Mouse (Mus musculus): ENCODE measurements around the gene Mob4. TPM values are rescaled to one million over a fixed set of nuclear protein-coding genes. Genes with fewer than 3 reads are reported as not detected.

Mob4 gene
- 148 and 157 TPM in 2 replicates for polyA plus RNA-seq (2016; fragmentation: Nextera tagmentation; extraction: Ambion mirVana)

DNA sequence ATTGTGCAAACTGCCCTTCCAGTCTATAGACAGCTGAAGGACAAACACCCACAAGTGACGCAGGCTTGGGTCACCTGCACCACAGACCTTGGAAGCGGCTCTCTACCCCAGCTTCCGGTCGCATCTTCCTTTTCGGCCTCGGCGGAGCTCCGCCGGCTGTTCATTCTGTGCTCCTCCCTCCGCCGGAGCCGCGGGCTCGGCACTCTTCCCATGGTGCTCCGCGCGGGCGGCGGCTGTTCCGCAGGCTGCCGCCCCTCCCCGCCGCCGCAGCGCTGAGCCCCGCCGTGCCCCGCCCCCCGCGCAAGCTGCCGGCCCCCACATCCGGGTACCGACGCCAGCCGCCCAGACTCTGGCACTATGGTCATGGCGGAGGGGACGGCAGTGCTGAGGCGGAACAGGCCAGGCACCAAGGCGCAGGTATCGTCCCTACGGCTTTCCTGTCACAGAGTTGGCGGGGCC is at the start of gene Mob4:
Mob4 (plus strand) TSS at position 289 of the 459 bp plus-strand sequence.
- peaks cover 20% of the 10 kb centered on the region for H3K4me1 ChIP-seq
- peak within 1 kb of the TSS; percentile 98 for H3K27ac ChIP-seq
- H3K9ac ChIP-seq = peak within 1 kb of the TSS; percentile 97
- H3K4me2 ChIP-seq = peak within 1 kb of the TSS; percentile 71
- WGBS = under 1% methylated on average over 40 of the region's 42 CpGs
- H3K27me3 ChIP-seq = no peaks in the 10 kb centered on the region
- H3K36me3 ChIP-seq (replicated peaks) = 0 out of 2 replicates have a peak, but pooled peaks cover 4% of the 10 kb centered on the region
- no peaks in the 10 kb centered on the region for H3K9me3 ChIP-seq
- peak; percentile 97 for ATAC-seq (ENCODE audit: low FRiP score)
- peak within 1 kb of the TSS; percentile 89 for H3K4me3 ChIP-seq (replicated peaks)

DNA sequence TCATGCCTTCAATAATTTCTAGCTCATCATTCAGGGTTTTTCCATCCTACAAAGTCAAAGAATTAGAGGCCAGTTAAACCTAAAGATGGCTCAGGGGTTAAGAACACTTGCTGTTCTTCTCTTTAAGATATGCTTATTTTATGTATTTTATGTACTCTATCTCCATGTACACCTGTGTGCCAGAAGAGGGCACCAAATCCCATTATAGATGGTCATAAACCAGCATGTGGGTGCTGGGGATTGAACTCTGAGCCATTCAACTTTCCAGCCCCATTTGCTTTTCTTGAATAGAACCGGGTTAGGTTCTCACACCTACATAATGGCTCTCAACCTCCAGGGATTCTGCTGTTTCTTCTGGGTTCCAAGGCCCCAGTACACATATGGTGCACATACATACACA is 48.9 kb upstream of the Mob4 start:
- Histone ChIP-seq H3K27me3 (no peaks in the 10 kb centered on the region), H3K9me3 (no peaks in the 10 kb centered on the region), H3K27ac (no peak overlapping the region), H3K9ac (no peak overlapping the region), H3K4me3 (replicated peaks) (no peak overlapping the region), H3K36me3 (replicated peaks) (peaks cover 74% of the 10 kb centered on the region), H3K4me2 (no peak overlapping the region), H3K4me1 (peaks cover 31% of the 10 kb centered on the region)
- WGBS = 76% methylated on average over 1 of the region's 1 CpGs
- ATAC-seq (ENCODE audit: low FRiP score) = no peak

DNA sequence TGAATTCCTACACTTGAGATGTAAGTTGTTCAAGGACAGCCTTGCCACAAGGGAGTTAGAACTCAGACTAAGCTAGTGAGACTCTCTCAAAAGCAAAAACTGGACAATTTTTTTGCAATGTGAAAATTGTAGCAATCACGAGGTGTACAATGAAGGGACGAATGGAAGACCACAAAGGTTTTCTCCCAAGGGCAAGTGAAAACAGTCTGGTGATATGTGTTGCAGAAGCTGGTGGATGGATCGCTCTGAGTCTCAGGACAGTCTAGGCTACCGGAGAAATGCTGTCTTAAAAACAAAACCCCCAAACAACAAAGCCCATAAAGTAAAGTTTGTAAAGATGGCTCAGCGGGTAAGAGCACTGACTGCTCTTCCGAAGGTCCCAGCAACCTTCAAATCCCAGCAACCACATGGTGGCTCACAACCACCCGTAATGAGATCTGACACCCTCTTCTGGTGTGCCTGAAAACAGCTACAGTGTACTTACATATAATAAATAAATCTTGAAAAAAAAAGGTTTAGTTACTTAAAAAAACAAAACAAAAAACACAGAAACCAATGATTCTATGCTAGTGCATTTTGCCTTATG is 45.2 kb upstream of the Mob4 start:
- WGBS = 52% methylated on average over 7 of the region's 7 CpGs
- Histone ChIP-seq H3K4me1 (peaks cover 49% of the 10 kb centered on the region), H3K36me3 (replicated peaks) (peaks cover 47% of the 10 kb centered on the region), H3K4me3 (replicated peaks) (peak overlapping the region; percentile 89), H3K27ac (no peak overlapping the region), H3K9ac (0 out of 2 replicates have a peak overlapping the region, but pooled peaks have one; percentile 93), H3K27me3 (no peaks in the 10 kb centered on the region), H3K9me3 (no peaks in the 10 kb centered on the region), H3K4me2 (peak overlapping the region; percentile 86)
- ATAC-seq (ENCODE audit: low FRiP score) = no peak

DNA sequence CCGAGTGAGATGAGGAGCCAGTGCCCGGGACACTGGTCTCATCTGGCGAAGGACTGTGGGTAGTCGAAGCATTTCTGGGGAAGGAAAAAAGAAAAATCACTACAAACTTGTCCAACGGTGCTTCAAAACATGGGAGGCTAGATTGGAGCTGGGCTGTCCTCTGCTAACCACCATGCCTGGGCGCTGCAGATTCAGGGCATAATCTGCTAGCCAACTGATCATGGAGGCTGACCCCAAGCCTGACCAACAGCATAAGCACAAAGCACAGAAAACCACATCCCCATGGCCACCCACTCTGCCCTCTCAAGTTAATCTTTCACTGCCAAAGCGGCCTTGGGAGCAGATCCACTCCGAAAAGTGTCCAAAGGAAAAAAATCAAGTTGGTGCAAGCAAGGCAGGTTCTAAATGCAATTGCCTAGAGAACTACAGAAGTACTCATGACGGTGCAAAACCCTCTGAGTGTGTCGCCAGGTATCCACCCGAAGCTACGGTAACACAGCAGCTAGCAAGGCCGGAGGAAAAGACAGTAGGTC is 44.1 kb upstream of the Mob4 start:
- Histone ChIP-seq H3K4me3 (replicated peaks) (peak overlapping the region; percentile 89), H3K27me3 (no peaks in the 10 kb centered on the region), H3K9ac (peak overlapping the region; percentile 93), H3K27ac (peak overlapping the region; percentile 96), H3K4me2 (peak overlapping the region; percentile 86), H3K9me3 (no peaks in the 10 kb centered on the region), H3K4me1 (peaks cover 49% of the 10 kb centered on the region), H3K36me3 (replicated peaks) (peaks cover 43% of the 10 kb centered on the region)
- ATAC-seq (ENCODE audit: low FRiP score) = no peak; the same call in 1 of the 2 replicates
- WGBS = under 1% methylated on average over 13 of the region's 13 CpGs

DNA sequence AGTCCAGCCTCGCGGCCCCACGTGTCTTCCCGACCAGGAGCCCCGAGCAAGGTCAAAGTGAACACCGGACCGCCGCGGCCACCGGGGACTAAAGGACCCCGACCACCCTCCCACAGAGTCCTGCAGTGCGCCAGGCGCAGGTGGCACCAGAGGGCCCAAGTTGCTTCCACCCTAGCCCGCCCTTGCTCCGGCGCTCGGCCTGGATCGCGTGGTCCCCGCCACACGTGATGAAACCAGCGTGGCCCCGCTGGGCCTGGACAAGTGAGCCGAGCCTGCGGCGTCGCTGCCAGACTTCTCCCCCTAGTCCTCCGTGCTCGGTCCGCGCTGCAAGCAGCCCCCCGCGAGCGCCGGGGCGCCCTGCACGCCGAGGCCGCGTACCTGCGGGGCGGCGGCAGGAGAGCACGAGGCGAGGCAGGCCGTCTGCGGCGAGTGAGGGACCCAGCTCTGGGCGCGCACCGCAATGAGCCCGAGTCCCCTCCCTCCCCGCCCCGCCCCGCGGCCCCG is 43.6 kb upstream of the Mob4 start:
- Histone ChIP-seq H3K9ac (peak overlapping the region; percentile 93), H3K36me3 (replicated peaks) (peaks cover 40% of the 10 kb centered on the region), H3K4me2 (peak overlapping the region; percentile 86), H3K27ac (peak overlapping the region; percentile 96), H3K4me1 (peaks cover 49% of the 10 kb centered on the region), H3K4me3 (replicated peaks) (peak overlapping the region; percentile 89), H3K9me3 (no peaks in the 10 kb centered on the region), H3K27me3 (no peaks in the 10 kb centered on the region)
- ATAC-seq (ENCODE audit: low FRiP score) = no peak; the same call in none of the 2 replicates
- under 1% methylated on average over 51 of the region's 57 CpGs for WGBS

DNA sequence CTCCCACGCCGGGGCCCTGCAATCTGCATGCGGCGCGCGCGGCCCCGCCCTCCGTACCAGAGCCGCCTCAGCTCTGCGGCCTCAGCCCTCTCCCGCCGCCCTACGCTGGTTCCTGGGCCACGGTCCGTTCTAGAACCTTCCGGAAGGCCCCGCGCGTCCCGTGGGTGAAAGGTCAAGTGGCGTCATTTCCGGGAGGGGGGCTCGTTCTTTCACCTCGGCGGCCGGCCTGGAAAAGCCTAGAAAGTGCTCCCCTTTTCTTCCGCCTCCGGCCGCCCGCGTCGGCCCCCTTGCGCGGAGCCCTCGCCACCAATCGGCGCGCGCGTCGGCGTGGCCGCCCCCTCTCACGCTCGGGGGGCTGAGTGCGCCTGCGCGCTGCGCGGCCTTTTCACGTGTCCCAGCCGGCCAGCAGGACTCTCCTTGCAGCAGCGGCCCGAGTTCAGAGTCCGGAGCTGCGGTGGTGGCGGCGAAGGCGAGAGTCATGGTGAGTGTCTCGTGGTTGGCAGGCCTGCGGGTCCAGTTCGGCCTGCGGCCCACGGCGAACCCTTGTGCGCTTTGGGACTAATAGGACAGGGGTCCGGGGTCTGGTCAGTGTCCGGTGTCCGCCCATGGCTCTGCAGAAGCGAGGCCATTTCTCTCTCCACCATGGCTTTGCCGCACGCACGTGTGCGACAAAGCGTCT is 43.0 kb upstream of the Mob4 start, which contains the start of the genes Hspe1 and Hspd1:
Hspe1 (plus strand) TSS at position 201 of the 679 bp plus-strand sequence.
Hspd1 (minus strand) TSS at position 312 of the 679 bp plus-strand sequence.
- Histone ChIP-seq H3K27ac (peak within 1 kb of the TSS; percentile 96), H3K4me2 (peak within 1 kb of the TSS; percentile 86), H3K27me3 (no peaks in the 10 kb centered on the region), H3K9ac (peak within 1 kb of the TSS; percentile 93), H3K4me1 (peaks cover 49% of the 10 kb centered on the region), H3K36me3 (replicated peaks) (peaks cover 34% of the 10 kb centered on the region), H3K9me3 (no peaks in the 10 kb centered on the region), H3K4me3 (replicated peaks) (peak within 1 kb of the TSS; percentile 89)
- WGBS = under 1% methylated on average over 73 of the region's 76 CpGs
- peak; percentile 95 for ATAC-seq (ENCODE audit: low FRiP score)

DNA sequence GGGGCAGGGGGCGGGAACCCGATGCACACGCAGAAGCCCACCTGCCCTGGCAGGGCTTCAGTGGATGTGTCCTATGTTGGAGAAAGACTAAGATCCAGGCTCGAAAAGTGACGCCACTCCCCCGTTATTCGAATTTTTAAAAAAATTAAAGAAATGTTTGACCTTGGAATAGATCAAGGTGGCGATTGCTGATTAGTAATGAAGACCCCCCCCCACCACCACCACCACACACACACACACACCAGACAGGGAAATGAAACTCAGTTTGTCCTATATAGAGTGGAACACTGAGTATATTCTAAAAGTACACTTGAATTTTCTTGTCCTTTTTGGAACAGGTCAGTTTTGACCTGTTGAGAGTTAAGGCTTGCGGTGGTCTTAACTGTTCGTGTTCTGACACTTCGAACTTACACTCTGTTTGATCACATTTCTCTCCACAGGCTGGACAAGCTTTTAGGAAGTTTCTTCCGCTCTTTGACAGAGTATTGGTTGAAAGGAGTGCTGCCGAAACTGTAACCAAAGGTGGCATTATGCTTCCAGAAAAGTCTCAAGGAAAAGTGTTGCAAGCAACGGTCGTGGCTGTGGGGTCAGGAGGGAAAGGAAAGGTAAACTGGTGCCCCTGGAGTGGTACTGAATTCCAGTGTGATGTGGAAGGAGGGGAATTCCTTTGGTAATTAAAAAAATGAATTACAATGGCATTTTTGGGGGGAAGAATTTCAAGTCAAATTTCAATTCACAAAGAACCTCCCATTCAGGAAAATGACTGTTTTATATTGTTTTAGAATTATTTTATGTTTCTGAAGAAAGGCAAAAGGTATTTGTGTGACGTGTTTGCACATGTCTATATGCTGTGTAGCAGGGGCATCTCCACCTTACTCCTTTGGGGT is 42.2 kb upstream of the Mob4 start:
- peaks cover 32% of the 10 kb centered on the region for H3K36me3 ChIP-seq (replicated peaks)
- no peaks in the 10 kb centered on the region for H3K9me3 ChIP-seq
- no peak for ATAC-seq (ENCODE audit: low FRiP score)

DNA sequence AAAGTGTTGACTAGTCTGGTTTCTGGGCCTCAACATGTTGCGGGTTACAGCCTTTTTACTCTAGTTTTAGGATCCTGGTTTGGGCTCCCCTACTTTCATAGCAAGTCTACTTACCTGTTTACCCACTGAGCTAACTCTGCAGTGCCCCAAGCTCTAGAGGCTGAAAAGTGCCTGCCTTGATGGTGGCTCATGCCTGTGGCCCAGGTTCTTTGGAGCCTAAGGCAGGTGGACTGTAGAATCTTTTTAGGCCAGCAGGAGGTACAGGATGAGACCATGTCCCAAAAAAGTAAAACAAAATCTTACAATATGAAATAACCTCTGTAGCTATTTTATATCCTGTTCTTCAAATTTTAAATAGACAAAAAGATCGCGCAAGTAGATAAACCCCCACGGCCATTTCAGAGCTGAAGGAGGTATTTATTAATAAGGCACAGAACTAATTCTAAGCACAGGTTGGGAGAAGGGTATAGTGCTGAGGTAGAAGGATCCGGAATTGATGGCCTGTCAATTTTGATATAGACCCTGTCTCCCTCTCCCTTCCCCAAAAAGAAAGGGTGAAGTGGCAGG is 41.5 kb upstream of the Mob4 start:
- Histone ChIP-seq H3K9me3 (no peaks in the 10 kb centered on the region), H3K4me3 (replicated peaks) (peak overlapping the region; percentile 89), H3K27ac (no peak overlapping the region), H3K27me3 (no peaks in the 10 kb centered on the region), H3K4me2 (peak overlapping the region; percentile 86), H3K36me3 (replicated peaks) (peaks cover 26% of the 10 kb centered on the region), H3K4me1 (peaks cover 41% of the 10 kb centered on the region), H3K9ac (peak overlapping the region; percentile 93; the same call in 1 of the 2 replicates)
- WGBS = 87% methylated on average over 5 of the region's 5 CpGs
- no peak for ATAC-seq (ENCODE audit: low FRiP score)

More for the DNA sequence above, 42.2 kb upstream of the Mob4 start:
- Histone ChIP-seq H3K4me1 (peaks cover 48% of the 10 kb centered on the region), H3K9ac (peak overlapping the region; percentile 93), H3K27me3 (no peaks in the 10 kb centered on the region), H3K4me2 (peak overlapping the region; percentile 86), H3K27ac (peak overlapping the region; percentile 96), H3K4me3 (replicated peaks) (peak overlapping the region; percentile 89)
- WGBS = 6% methylated on average over 16 of the region's 16 CpGs

DNA sequence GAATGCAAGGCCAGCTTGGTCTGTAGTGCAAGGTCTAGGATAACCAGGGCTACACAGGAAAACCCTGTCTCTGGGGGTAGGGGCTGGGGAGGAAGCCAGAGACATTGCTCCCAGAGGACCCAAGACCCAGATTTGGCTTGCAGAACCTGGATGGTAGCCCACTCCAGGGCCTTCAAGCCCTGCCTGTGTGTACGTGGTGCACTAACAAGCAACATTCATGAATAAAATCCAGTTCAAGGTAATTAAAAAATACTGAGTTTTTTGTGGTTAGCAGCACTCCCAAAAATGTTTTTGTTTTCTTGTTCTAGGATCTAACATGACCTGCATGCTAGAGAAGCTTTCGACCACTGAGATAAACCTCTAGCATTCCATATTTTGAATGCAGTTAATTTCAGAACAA is 39.0 kb upstream of the Mob4 start:
- no peaks in the 10 kb centered on the region for H3K9me3 ChIP-seq
- H3K9ac ChIP-seq = no peak overlapping the region
- 87% methylated on average over 2 of the region's 2 CpGs for WGBS
- no peak overlapping the region for H3K27ac ChIP-seq
- H3K4me2 ChIP-seq = no peak overlapping the region
- peaks cover 18% of the 10 kb centered on the region for H3K36me3 ChIP-seq (replicated peaks)
- no peak overlapping the region for H3K4me3 ChIP-seq (replicated peaks)
- no peak for ATAC-seq (ENCODE audit: low FRiP score)
- H3K4me1 ChIP-seq = peaks cover 18% of the 10 kb centered on the region
- no peaks in the 10 kb centered on the region for H3K27me3 ChIP-seq

DNA sequence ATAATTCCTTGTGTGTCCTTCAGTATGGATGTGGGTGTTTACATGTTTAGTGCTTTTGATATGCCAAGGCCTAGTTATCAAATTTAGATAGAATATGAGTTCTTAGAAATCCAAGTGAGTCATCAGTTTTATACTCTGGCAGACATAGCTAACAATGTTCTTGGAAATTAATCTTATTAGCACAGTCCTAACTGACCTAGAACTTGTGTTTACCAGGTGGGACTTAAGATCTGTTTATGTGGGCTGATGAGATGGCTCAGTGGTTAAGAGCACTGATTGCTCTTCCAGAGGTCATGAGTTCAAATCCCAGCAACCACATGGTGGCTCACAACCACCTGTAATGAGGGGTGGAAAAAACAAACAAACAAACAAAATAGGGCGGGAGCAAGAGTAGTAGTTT is 38.6 kb upstream of the Mob4 start:
- H3K27ac ChIP-seq = no peak overlapping the region
- no peak overlapping the region for H3K4me2 ChIP-seq
- no peaks in the 10 kb centered on the region for H3K27me3 ChIP-seq
- no peak overlapping the region for H3K4me3 ChIP-seq (replicated peaks)
- 83% methylated on average over 1 of the region's 1 CpGs for WGBS
- peaks cover 18% of the 10 kb centered on the region for H3K4me1 ChIP-seq
- H3K36me3 ChIP-seq (replicated peaks) = peaks cover 18% of the 10 kb centered on the region
- no peak overlapping the region for H3K9ac ChIP-seq
- H3K9me3 ChIP-seq = no peaks in the 10 kb centered on the region
- ATAC-seq (ENCODE audit: low FRiP score) = no peak

DNA sequence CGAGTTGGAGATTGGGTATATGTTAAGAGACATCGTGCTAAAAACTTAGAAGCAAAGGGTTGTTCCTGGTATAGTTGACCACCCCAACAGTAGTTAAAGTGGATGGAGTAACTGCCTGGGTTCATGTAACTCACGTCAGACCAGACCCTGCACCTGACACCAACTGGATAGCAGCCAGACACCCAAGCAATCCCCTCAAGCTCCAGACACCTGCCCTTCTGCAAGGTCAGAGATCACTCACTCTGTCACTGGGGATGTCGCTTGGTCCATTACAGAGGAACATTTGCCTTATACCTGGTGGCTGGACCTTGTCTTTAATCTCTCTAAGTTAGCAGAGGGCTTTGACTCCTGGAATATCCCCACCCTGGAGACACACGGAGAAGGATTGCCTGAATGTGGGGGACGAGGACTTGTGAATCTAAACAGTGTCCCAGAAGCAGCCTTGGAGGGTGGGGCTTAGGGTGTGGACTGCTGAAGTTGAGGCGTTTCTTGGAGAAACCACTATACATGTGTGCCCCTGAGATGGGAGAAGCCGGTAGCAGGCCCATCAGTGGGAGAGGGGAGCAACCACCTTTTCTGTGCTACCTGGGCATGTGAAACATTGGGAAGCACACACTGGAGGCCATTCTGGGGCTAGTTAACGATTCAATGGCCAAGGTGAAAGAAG is 24.0 kb upstream of the Mob4 start:
- Histone ChIP-seq H3K9ac (no peak overlapping the region), H3K4me3 (replicated peaks) (no peak overlapping the region), H3K27me3 (no peaks in the 10 kb centered on the region), H3K4me1 (no peaks in the 10 kb centered on the region), H3K4me2 (no peak overlapping the region), H3K27ac (no peak overlapping the region), H3K36me3 (replicated peaks) (no peaks in the 10 kb centered on the region), H3K9me3 (no peaks in the 10 kb centered on the region)
- WGBS = 90% methylated on average over 9 of the region's 9 CpGs
- ATAC-seq (ENCODE audit: low FRiP score) = no peak
